Mouse (Mus musculus) urinary bladder, postnatal 4 days (tissue): ENCODE data around the gene Igsf11.

Source experiments
- DNase-seq, 2 experiments: peaks; one replicate each; pipeline ENCODE4 v3.0.0; 2021 to 2022; ENCODE audit warnings: low spot score in 2 of 2

Gene Igsf11

DNA sequence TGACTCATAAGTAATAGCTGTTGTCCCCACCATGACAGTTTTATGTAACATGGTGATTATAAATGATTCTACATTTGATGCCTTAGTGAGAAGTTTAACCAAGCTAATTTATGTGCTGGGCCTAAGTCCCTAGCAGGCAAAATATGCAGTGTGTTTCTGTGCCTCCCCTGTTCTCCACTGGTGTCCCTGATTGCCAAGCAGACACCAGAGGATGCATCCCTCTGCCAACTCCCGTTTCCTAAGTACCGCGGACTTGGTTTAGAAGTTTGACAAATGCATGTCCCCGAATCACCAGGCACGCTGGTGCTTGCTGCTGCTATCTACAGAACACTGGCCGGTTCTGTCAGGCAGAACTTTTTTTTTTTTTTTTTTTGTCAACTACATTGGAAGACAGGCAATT is 39.0 kb downstream of the Igsf11 start:
- no peak for DNase-seq

DNA sequence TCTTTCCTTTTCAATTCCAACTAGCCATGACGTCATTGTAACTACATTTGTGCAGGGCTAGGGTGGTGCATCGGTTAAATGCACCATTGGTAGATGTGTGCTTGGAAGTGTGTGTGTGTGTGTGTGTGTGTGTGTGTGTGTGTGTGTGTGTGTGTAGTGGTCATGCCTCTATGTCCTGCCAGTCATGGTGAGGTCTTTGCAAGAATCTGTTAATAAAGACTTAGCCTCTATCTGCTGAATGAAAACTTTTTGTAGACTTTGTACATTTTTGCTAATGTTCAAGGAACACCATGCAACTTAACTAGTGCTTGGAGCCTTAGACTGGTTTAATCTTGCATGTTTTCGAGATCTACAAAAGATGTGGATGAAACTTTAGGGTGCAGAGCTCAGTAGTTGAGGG is 48.3 kb downstream of the Igsf11 start:
- DNase-seq: no peak

DNA sequence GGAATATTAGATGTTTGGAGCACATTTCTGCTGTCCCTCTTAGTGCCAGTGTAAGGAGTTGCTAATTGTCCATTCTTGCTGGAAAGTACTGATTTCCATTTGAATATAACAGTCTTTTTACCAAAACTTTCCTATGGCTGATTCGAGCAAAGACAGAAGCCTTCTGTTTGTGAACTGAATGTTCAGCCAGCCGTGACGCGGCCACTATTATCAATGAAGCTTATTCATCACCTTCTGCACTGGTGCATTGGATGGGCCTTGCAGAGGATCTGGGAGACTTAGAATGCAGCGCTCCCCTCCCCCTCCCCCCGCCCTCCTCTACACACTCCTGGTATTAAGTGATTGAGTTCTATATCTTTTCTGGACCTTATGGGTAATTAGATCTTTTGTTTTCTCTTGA is 48.8 kb downstream of the Igsf11 start:
- DNase-seq: no peak

DNA sequence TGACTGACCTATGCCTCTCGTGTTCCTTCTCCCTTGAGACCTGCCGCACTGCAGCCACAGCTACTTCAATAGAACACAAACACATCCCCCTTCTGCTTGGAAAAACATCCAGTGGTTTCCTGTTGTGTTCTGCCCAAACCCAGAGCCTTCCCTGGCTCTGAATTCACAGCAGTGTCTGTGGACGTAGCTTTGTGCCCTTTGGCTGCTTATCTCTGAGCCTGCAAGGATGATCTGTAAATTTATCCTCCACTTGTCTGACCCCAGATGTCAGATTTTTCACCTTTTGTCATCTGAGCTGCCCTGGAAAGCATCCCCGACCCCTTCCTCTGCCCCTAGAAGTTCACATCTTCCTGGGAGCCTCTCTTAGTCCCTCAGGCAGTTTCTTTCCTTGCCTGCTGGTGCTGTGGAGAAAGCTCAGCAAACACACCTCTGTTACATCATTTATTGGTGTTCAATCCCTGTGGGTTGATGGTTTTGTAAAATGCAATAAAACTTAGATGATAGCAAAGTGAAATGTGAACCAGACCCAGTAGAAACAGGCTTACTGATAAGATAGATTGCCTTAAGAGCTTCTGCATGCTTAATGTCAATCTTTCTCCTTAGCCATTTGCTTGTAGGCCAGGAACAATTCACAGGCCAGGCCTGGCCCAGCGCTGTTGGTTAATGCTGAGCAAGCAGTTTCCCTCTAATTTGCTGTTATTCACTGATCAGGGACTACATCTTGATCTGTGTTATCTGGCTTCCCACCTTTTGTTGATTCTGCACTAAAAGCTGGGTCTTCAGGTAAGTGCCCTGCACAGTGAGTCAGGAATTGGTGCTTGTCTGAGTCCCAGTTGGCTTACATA is 51.5 kb downstream of the Igsf11 start:
- DNase-seq: no peak

DNA sequence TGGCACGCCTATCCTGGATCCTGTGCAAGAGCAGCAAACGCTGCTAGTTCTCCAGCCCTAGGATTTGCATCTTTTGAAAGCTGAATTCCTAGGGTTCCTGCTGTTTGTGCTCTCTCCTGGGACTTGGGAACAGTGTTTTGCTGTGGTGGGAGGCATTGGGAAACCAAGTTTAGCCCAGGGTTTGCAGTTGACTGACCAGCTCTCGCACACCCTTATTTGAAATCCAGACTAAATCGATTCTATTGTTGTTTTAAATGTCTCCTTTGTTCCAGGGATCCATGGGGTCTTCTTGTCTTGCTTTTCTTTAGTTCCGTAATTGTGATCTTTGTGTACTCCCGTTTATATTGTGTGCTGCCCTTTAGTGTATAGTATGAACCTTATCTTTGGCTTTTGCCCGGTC is 52.6 kb downstream of the Igsf11 start:
- DNase-seq: no peak

DNA sequence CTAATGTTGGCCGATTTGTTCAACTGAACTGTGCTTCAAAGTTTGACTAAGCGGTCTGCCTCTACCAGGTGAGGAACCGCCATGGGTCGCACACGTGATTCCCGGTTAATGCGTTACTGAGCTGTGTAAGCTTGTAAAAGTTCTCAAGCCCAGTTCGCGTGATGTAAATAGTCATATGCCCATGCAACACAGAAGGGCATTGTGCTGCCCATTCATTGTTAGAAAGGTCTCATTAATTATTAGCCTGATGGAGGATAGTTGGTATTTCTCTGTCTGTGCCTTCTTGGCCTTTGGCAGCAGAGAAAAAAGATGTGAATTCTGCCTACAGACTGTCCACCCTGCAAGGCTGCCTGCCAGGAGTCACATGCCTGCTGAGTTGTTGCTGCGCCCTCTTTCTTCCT is 53.1 kb downstream of the Igsf11 start:
- DNase-seq: no peak

DNA sequence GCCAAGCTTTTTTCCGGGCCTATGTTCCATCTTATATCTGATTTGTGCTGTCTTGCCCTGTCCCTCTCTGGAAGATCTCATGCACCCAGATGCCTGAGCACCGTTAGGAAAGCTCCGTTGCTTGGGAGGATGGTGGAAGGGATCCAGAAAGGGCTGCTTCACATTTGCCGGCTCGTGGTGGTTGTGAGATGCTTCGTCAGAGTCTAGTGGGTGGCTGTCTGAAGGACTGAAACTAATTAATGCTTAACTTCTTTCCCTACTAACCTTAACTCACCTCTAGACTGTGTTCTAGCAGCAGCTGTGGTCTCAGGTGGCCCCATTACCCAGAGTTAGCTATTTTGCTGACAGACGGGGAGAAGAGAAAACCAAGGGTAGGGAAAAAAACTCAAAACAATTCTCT is 54.0 kb downstream of the Igsf11 start:
- DNase-seq: no peak

DNA sequence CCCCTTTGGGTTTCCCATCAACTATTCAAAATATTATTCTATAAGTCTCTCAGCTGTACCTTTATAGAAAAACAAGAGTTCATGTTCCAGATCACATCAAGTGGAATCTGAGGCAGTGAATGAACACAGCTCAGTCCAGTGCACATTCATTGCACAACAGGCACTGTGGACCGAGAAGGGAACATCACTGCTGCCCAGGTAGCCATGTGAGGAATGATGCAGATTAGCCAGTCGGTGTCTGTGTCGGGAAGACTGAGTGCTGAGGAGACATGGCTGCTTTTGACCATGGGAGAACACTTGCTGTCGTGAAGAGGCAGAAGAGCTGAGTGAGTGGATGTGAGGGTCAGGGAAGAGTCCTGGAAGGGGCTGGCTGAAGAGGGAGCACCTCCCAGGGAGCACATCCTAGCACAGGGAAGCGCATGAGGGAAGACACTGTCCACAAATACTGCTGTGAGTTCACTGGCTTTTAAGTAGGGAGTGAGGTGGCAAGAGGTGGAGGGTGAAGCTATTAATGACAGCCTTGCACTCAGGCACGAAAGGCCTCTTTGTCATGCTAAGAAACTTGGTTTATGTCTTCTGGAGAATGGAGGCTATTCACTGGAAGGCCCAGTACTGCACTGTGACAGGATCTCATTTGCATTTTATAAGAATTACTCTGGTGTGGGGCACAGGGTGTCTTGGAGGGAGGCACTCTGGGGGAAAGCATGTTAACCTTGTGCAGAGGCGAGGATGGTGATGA is 54.8 kb downstream of the Igsf11 start:
- no peak for DNase-seq

DNA sequence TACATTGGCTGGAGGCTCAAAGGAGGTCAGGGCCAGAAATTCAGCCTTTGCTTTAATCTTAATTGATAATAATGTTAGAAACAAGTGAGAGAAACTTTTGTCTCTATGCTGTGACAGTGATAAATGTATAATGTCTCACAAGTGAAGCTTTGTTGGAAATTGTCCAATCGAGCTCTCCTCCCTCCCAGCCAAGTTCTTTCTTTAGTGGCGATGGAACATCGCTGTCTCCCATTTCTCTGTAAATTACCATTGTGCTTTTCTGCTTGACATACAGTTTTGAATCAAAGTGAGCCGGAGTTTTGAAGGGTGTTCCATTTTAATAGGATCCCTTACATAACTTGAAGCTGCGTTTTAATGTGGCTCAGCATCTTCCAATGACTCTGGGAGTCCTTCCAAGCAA is 56.0 kb downstream of the Igsf11 start:
- DNase-seq: no peak

DNA sequence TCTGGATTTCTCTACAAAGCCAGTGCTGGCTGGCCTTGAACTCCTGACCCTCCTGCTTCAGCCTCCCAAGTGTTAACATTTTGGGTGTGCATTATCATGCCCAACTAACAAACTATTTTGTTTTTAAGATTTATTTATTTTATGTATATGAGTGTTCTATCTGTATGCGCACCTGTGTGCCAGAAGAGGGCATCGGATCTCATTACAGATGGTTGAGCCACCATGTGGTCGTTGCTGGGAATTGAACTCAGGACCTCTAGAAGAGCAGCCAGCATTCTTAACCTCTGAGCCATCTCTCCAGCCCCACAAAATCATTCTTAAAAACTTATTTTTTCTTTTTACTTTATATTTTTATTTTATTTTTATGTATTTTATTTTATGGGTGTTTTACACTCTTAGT is 60.4 kb downstream of the Igsf11 start:
- DNase-seq: no peak

DNA sequence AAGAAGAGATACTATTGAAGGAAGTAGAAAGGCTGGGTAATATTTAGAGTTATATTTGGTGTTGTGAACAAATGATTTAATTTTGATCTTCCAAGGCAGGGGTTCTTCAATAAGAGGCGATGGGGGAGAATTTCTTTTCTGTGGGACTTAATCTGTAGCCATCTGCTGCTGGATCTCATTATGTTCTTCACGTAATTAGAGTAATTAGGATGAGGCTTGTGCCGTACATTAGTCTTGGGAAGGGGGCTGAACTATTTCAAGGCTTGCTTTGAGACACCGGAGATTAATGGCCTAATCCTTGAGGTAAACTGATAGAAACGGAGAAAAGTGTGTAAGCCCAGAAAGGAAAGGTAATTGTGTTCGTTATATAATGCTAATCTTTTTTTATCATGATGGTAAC is 61.4 kb downstream of the Igsf11 start:
- no peak for DNase-seq

DNA sequence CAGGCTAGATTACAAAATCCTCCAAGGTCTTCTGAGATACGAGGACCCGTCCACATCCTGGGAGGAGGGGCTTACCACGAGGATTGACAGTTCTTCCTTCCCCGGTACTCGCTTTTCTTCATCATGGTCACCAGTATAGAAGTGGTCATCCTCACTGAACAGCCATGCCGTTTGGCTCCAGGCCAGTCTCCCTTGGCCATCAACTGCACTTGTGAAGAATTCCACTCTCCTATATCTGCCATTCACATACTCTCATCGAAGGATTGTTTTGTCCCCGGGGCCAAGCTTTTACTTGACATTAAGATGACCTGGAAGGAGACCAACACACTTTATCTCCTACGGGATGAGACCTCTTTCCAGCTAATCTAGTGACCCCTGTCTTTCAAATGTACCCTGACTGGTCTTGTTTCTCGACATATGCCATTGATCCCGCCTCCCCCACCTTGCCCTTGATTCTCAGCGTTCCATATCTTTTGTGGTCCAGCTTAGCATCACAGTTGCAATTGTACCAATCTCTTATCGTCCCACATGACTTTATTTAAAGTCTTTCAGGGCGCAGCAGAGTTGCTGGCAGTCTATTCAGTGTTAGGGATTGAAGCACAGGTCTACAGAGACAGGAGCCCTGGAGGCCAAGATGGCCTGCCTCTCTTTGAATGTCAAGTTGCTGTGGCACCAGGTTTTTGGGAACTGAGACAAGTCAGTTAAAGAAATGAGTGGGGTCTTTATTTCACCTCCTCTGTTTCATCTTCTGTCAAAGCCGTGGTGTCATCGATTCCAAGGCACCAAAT is 62.2 kb downstream of the Igsf11 start:
- no peak for DNase-seq

DNA sequence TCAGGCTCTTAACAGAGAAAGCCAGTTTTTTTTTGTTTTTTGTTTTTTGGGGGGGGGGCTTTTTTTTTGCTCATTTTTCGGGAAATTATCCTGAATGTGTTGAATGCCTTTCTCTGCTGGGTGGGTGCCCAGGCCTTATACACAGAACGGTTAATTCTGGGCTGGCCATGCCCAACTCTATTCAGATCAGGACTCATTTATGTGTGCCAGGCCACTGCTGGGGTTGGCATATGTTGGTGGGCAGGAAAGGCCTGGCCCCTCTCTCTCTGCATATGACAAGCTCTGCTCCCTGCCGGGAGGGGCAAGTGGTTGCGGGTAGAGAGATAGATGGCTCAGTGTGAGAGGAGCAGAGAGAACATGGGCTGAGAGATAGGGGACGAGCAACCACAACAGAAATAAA is 62.8 kb downstream of the Igsf11 start:
- DNase-seq: no peak

DNA sequence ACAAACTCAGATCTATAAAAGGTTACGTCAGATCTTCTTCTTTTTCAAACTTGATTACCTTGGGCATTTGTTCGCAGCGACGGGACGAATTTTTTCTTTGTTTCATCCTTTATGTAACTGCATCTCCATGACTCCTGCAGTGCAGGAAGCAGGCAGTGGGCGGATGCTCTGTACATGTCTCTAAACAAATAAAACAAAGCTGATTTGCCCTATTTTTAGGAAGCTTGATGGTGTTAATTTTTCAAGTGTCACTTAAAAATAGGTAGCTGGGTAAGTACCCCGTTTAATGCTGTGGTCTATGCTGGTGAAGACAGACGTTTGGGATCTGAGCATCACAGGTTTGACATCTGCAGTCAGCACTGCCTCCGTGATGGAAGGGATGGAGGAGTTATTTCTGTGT is 66.3 kb downstream of the Igsf11 start:
- DNase-seq: no peak

DNA sequence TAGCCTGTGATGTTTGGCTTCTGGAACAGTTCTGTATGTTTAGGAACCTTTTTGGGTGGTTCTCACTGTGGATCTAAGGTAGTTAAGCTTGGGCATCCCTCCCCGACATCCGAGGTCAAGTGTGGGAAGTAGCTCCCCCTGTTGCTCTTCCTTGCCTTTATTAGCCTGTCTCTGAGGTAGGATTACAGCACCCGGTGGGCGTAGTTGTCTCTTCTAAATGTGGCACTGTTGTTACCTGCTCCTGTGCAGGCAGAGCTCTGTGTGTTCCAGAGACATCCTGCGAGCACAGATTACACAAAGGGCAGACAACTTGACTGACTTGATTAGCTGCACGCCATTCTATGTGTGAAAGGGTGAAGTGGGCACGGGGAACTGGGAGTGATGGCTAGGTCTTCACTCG is 68.1 kb downstream of the Igsf11 start:
- DNase-seq: no peak

DNA sequence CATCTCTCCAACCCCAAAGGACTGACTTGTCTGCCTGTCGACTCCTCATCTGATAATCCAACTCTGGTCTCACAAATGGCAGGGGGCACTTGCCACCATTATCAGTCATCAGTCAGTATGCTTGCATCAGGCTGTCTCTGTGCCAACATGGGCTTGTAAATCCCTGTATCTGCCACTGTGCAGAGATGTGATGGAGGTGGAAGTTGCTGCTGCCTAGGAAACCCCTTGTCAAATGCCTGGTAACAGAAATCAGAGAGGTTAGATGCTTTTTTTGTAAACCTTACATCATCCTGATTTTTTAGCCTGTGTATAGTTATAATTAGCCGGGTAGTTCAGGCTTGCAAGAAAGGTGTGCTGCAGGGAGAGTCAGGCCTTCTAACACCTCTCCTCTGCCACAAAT is 69.4 kb downstream of the Igsf11 start:
- DNase-seq: no peak

DNA sequence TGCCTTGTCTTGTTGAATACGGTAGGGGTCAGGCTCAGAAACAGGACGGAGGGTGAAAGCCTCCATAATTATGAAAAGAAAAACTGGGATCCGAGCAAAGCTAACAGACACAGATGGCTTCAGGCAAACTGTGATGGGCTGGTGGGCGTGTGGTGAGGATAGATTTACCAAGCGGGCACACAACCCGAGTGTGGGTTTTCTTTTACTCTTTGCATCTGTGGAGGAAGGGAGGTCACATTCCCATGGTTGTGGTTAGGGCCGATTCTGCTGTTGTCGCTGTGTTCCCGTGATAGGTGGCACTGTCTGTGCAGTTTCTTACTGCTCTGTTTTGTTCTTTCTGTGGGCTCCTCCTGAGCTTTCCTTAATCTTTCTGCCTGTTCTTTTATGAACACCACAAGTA is 70.2 kb downstream of the Igsf11 start:
- no peak for DNase-seq

DNA sequence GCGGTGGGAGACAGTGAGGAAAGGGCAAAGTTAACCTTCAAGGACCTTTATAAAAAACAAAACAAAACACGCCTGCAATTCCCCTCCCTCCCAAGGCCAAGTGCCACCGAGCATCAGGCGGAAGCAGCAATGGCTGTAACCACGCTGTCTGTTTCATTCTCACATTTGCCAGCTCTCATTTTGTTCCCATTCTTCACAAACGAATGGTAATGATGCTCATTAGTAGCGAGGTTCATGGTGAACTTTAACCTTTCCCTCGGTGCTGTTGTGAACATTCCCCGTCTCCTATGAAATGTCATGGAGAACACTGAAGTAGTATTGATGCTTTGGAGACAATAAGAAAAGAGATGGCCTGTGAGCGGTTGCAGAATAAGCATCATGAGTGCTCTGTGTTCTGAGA is 74.6 kb downstream of the Igsf11 start:
- no peak for DNase-seq

DNA sequence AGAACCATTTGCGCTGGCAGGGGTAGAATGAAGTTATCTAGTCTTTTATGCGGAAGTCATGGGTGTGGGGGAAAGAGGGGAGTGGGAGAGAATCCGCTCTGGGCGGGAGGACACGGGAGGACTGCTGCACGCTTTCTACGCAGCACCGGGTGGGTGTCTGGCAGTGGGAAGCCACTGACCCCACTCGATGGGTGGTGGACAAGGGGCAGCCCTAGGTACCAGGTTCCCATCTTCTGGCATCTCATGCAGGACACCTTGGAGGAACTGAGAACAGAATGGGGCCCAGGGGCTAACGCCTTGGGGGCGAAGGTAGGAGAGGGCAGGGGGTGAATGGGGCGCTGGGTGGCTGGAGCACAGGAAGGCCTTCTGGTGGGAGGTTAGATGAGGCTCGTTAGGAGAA is 83.7 kb downstream of the Igsf11 start:
- DNase-seq: no peak

DNA sequence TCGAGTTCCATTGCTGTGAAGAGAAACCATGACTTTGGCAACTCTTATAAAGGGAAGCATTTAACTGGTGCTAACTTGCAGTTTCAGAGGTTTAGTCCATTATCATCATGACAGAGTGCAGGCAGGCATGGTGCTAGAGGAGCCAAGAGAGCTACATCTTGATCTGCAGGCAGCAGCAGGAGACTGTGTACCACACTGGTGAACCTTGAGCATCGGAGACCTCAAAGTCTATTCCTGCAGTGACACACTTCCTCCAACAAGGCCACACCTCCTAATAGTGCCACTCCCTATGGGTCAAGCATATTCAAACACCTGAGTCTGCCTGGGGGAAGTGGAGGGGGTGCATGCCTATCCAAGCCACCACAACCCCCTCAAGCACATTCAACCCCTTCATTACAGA is 86.1 kb downstream of the Igsf11 start:
- DNase-seq: no peak

DNA sequence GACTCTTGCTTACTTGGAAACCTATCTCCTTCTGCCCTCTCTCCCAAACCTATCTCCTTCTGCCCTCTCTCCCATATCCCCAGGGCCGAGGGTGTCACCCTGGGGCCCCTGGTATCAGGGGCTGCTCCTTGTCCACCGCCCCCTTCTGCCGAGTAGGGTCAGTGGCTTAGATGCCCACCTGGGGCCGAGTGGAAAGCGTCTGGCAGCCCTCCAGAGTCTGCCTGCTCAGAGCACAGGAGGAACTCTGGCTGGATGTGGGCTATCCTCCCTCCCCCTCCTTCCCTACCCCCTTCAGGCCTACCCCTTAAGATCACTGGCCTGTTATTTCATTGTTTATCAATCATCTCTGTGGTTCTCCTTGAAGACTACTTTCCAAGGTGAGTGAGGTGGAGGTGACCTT is 88.1 kb downstream of the Igsf11 start:
- DNase-seq: no peak

DNA sequence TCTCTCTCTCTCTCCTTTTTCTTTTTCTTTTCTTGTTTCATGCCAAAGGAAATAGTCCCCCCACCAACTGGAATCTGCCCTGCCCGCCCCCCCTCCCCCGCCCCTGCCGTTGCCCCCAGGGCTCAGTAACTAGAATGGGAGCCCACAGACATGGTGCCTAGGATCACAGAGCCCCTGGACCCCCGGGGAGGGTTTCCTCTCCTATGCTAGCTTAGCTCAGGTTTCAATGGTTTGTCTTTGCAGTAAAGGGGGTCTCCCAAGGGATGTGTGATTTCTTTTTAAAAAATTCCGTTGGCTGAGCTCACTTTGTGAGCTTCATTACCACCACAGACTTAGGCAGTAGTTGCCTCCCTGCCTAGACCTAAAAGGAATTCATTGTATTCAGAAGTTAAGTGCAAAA is 89.6 kb downstream of the Igsf11 start:
- no peak for DNase-seq
